Mouse (Mus musculus): ENCODE results near the gene Lcn2. TPM values are rescaled to one million over a fixed set of nuclear protein-coding genes. Genes with fewer than 3 reads are reported as not detected.

Gene Lcn2
- polyA plus RNA-seq, 1 experiment from 2014 or later = 0.51 TPM

DNA sequence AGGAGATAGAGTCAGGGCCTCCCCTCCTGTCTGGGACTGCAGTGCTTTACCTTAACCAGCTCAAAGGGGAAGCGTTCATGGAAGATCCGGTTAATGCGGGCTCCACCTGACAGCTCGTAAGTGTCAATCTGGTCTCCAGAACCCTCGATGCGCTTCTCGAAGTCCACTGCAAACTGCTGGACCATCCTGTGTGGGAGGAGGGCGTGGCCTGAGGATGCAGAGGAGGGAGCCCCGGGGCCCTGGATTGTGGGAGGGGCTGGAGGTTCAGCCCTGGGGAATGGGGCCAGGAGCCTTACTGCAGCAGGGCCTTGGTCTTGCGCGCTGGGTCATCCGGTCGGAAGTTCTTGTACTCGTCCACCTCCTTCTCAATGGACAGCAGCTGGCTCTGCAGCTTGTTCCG is 52.2 kb downstream of the Lcn2 start:
- Histone ChIP-seq H3K27me3 (no peaks in the 10 kb centered on the region), H3K9me3 (no peaks in the 10 kb centered on the region), H3K4me3 (no peak overlapping the region), H3K9ac (replicated peaks) (no peak overlapping the region), H3K36me3 (no peaks in the 10 kb centered on the region; the same call in 1 of the 2 replicates), H3K4me2 (replicated peaks) (no peak overlapping the region), H3K4me1 (no peaks in the 10 kb centered on the region), H3K27ac (replicated peaks) (no peak overlapping the region)
- 58% methylated on average over 15 of the region's 15 CpGs for WGBS
- ATAC-seq (replicated peaks) = no peak

Other genes with a start within 250 kb of the Lcn2 start
- gene Prrc2b, start 237.2 kb downstream of the Lcn2 start, polyA plus RNA-seq (2015; fragmentation: Nextera tagmentation; extraction: Ambion mirVana) = 76.2 and 88.8 TPM in 2 replicates
- 29.9 and 34.5 TPM in 2 replicates for gene Pomt1, start 151.7 kb downstream of the Lcn2 start, polyA plus RNA-seq (2015; fragmentation: Nextera tagmentation; extraction: Ambion mirVana)
- gene Uck1, start 128.1 kb downstream of the Lcn2 start, polyA plus RNA-seq (2015; fragmentation: Nextera tagmentation; extraction: Ambion mirVana) = 91.5 and 95.3 TPM in 2 replicates
- gene Golga2, start 100.9 kb downstream of the Lcn2 start, polyA plus RNA-seq (2015; fragmentation: Nextera tagmentation; extraction: Ambion mirVana) = 24.7 and 27.4 TPM in 2 replicates
- 369 and 379 TPM in 2 replicates for gene Swi5, start 100.2 kb downstream of the Lcn2 start, polyA plus RNA-seq (2015; fragmentation: Nextera tagmentation; extraction: Ambion mirVana)
- gene Ciz1, start 35.9 kb downstream of the Lcn2 start, polyA plus RNA-seq (2015; fragmentation: Nextera tagmentation; extraction: Ambion mirVana) = 54.0 and 55.3 TPM in 2 replicates
- gene Dnm1, start 34.9 kb downstream of the Lcn2 start, polyA plus RNA-seq (2015; fragmentation: Nextera tagmentation; extraction: Ambion mirVana) = 23.7 and 29.1 TPM in 2 replicates
- 79.5 and 80.9 TPM in 2 replicates for gene 1110008P14Rik, start 6.3 kb downstream of the Lcn2 start, polyA plus RNA-seq (2015; fragmentation: Nextera tagmentation; extraction: Ambion mirVana)
- gene Ptges2, start 7.6 kb upstream of the Lcn2 start, polyA plus RNA-seq (2015; fragmentation: Nextera tagmentation; extraction: Ambion mirVana) = 39.9 and 40.3 TPM in 2 replicates
- 6.3 and 7.0 TPM in 2 replicates for gene Naif1, start 62.2 kb upstream of the Lcn2 start, polyA plus RNA-seq (2015; fragmentation: Nextera tagmentation; extraction: Ambion mirVana)
- 46.4 and 48.2 TPM in 2 replicates for gene Slc25a25, start 63.2 kb upstream of the Lcn2 start, polyA plus RNA-seq (2015; fragmentation: Nextera tagmentation; extraction: Ambion mirVana)
- gene Fam102a, start 147.1 kb upstream of the Lcn2 start, polyA plus RNA-seq (2015; fragmentation: Nextera tagmentation; extraction: Ambion mirVana) = 5.7 and 6.1 TPM in 2 replicates
- gene Dpm2, start 182.6 kb upstream of the Lcn2 start, polyA plus RNA-seq (2015; fragmentation: Nextera tagmentation; extraction: Ambion mirVana) = 136 TPM in 2 replicates
- gene Pip5kl1, start 186.5 kb upstream of the Lcn2 start, polyA plus RNA-seq (2015; fragmentation: Nextera tagmentation; extraction: Ambion mirVana) = 3.5 and 4.2 TPM in 2 replicates
- 0.23 and 0.24 TPM in 2 replicates for gene 9430097D07Rik, start 187.4 kb upstream of the Lcn2 start, polyA plus RNA-seq (2015; fragmentation: Nextera tagmentation; extraction: Ambion mirVana)
- 25.9 and 26.4 TPM in 2 replicates for gene St6galnac4, start 198.8 kb upstream of the Lcn2 start, polyA plus RNA-seq (2015; fragmentation: Nextera tagmentation; extraction: Ambion mirVana)
- gene St6galnac6, start 211.5 kb upstream of the Lcn2 start, polyA plus RNA-seq (2015; fragmentation: Nextera tagmentation; extraction: Ambion mirVana) = 16.6 and 19.3 TPM in 2 replicates
- 74.1 and 79.6 TPM in 2 replicates for gene Ak1, start 233.5 kb upstream of the Lcn2 start, polyA plus RNA-seq (2015; fragmentation: Nextera tagmentation; extraction: Ambion mirVana)